Mouse (Mus musculus): ENCODE measurements around the gene Ints11.

DNA sequence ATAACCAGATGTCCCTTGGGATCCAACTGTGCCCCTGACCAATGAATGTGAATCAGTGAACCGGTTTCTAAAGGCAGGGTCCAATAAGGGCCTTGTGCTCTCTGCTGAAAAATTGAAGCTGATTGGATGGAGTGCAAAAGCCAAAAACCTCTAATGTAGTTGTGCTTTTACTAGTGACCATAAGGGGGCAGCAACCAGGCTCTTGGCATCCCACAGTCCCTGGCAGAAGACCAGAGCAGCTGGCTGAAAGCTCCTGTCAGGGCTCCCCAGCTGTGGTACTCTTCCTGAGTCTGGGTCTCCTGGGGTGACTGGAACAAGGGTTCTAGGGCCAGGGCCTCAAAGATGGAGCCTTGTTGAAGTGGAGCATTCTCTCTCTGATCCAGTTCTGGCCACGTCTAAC, 35.5 kb upstream of the Ints11 start:
- no peak for TF ChIP-seq POLR2A (IDR thresholded peaks at IDR 0.05; ENCODE audit: insufficient read length, low read depth)
- no peak for TF ChIP-seq USF1 (IDR thresholded peaks at IDR 0.05; ENCODE audit: low read depth)
